Mouse (Mus musculus) liver, adult 2 months (tissue): ENCODE data around the gene Gm7138.

Experiments used
- CTCF ChIP-seq: fragments of 200-500 bp; IDR thresholded peaks from 2 replicates; pipeline ENCODE4 v1.5.1; 2011; ENCODE audit warnings: low read depth, low read length, control low read depth
- POLR2A ChIP-seq: fragments of 200-500 bp; IDR thresholded peaks from 2 replicates; pipeline ENCODE4 v1.6.1; 2011; ENCODE audit warnings: low read length, control low read depth; ENCODE audit not compliant: insufficient read depth; ENCODE audit errors: extremely low read depth

DNA sequence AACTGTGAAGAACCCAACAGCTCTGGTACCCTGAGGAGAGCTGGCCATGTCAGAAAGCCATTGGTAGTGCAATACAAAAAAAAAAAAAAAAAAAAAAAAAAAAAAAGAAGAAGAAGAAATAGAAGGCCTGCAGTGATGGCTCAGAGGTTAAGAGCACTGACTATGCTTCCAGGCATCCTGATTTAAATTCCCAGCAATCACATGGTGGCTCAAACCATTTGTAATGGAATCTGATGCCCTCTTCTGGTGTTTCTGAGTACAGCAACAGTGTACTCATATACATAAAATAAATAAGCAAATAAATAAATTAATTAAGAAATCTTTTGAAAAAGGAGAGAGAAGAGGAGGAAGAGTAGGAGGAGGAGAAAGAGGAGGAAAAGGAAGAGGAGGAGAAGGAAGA lies 23.3 kb downstream of the Gm7138 start:
- TF ChIP-seq CTCF (no peak), POLR2A (no peak)
